Mouse (Mus musculus) bone marrow macrophage, adult 2 months (primary cell): ENCODE measurements around the gene Trp53i11.

Experiments used
- CTCF ChIP-seq: IDR thresholded peaks from 2 replicates; pipeline ENCODE4 v1.5.1; 2012; ENCODE audit warnings: low read depth, mild to moderate bottlenecking, low read length, moderate library complexity
- POLR2A ChIP-seq: IDR thresholded peaks from 2 replicates; pipeline ENCODE4 v1.6.1; 2012; ENCODE audit warnings: mild to moderate bottlenecking, low read depth, low read length, borderline replicate concordance

GRCm38 (mm10) chr2:93199531-93199974, 12.2 kb downstream of the Trp53i11 start:
- TF ChIP-seq CTCF (peak; percentile 82), POLR2A (no peak)
